Mouse (Mus musculus): ENCODE results near the gene Lamtor1.

GRCm38 (mm10) chr7:101867482-101867881 is 38.2 kb upstream of the Lamtor1 start:
- TF ChIP-seq ZNF384 (IDR thresholded peaks at IDR 0.05; ENCODE audit: low read depth, low read length) (no peak), ZC3H11A (IDR thresholded peaks at IDR 0.05; ENCODE audit: borderline replicate concordance, low read depth, low read length) (no peak), CHD2 (IDR thresholded peaks at IDR 0.05; ENCODE audit: low read depth, low read length) (no peak)
